Mouse (Mus musculus): ENCODE measurements around the gene Zfp687. TPM values are rescaled to one million over a fixed set of nuclear protein-coding genes. Genes with fewer than 3 reads are reported as not detected.
A peak's percentile ranks its signal among the peaks of the same experiment; 100 is the strongest.

Gene Zfp687
- polyA plus RNA-seq, 1 experiment from 2014 or later: 18.7 TPM

- H3K27me3 ChIP-seq (ENCODE audit: control insufficient read depth, insufficient read depth, low read depth, low read length): no peaks in the 10 kb centered on the region
- 98% methylated on average over 2 of the region's 2 CpGs for WGBS
- H3K4me1 ChIP-seq (ENCODE audit: control insufficient read depth, insufficient read depth, low read length): no peaks in the 10 kb centered on the region
- no peak overlapping the region for H3K4me2 ChIP-seq (ENCODE audit: low read length)
- peaks cover 6% of the 10 kb centered on the region for H3K36me3 ChIP-seq (ENCODE audit: control insufficient read depth, insufficient read depth, low read length)
- no peak for ATAC-seq
- H3K9ac ChIP-seq (ENCODE audit: low read depth, low read length): no peak overlapping the region
- H3K4me3 ChIP-seq (ENCODE audit: low read depth, low read length): no peak overlapping the region
- H3K9me3 ChIP-seq (replicated peaks; ENCODE audit: control insufficient read depth, low read length, poor library complexity, severe bottlenecking): no peaks in the 10 kb centered on the region
- H3K27ac ChIP-seq (ENCODE audit: low read length): no peak overlapping the region
Observed at GRCm38 (mm10) chr3:94985513-94985912, 29.7 kb downstream of the Zfp687 start.

- Histone ChIP-seq H3K9me3 (replicated peaks; ENCODE audit: control insufficient read depth, low read length, poor library complexity, severe bottlenecking) (no peaks in the 10 kb centered on the region), H3K4me1 (ENCODE audit: control insufficient read depth, insufficient read depth, low read length) (no peaks in the 10 kb centered on the region), H3K27me3 (ENCODE audit: control insufficient read depth, insufficient read depth, low read depth, low read length) (no peaks in the 10 kb centered on the region), H3K27ac (ENCODE audit: low read length) (no peak overlapping the region), H3K4me2 (ENCODE audit: low read length) (no peak overlapping the region), H3K9ac (ENCODE audit: low read depth, low read length) (no peak overlapping the region), H3K36me3 (ENCODE audit: control insufficient read depth, insufficient read depth, low read length) (peaks cover 4% of the 10 kb centered on the region; the same call in 1 of the 2 replicates), H3K4me3 (ENCODE audit: low read depth, low read length) (no peak overlapping the region)
- WGBS: 92% methylated on average over 11 of the region's 11 CpGs
- ATAC-seq: no peak
Observed at GRCm38 (mm10) chr3:94984312-94984711, 30.9 kb downstream of the Zfp687 start.

- Histone ChIP-seq H3K9ac (ENCODE audit: low read depth, low read length) (peak within 1 kb of the TSS; percentile 89), H3K4me1 (ENCODE audit: control insufficient read depth, insufficient read depth, low read length) (peaks cover 14% of the 10 kb centered on the region), H3K27me3 (ENCODE audit: control insufficient read depth, insufficient read depth, low read depth, low read length) (no peaks in the 10 kb centered on the region), H3K36me3 (ENCODE audit: control insufficient read depth, insufficient read depth, low read length) (no peaks in the 10 kb centered on the region), H3K27ac (ENCODE audit: low read length) (peak within 1 kb of the TSS; percentile 91), H3K4me2 (ENCODE audit: low read length) (peak within 1 kb of the TSS; percentile 54), H3K4me3 (ENCODE audit: low read depth, low read length) (peak within 1 kb of the TSS; percentile 75), H3K9me3 (replicated peaks; ENCODE audit: control insufficient read depth, low read length, poor library complexity, severe bottlenecking) (no peaks in the 10 kb centered on the region)
- ATAC-seq: peak; percentile 95
- under 1% methylated on average over 52 of the region's 57 CpGs for WGBS
Observed at GRCm38 (mm10) chr3:94974528-94975422, 40.5 kb downstream of the Zfp687 start, which contains the start of gene Pi4kb. Pi4kb (plus strand) TSS chr3:94974731.

GRCm38 (mm10) chr3:94974026-94974527 is 41.2 kb downstream of the Zfp687 start:
- peak; percentile 44 for ATAC-seq
- Histone ChIP-seq H3K27me3 (ENCODE audit: control insufficient read depth, insufficient read depth, low read depth, low read length) (no peaks in the 10 kb centered on the region), H3K9ac (ENCODE audit: low read depth, low read length) (peak overlapping the region; percentile 61), H3K4me2 (ENCODE audit: low read length) (peak overlapping the region; percentile 54), H3K4me3 (ENCODE audit: low read depth, low read length) (peak overlapping the region; percentile 75), H3K9me3 (replicated peaks; ENCODE audit: control insufficient read depth, low read length, poor library complexity, severe bottlenecking) (no peaks in the 10 kb centered on the region), H3K27ac (ENCODE audit: low read length) (0 out of 2 replicates have a peak overlapping the region, but pooled peaks have one; percentile 48), H3K4me1 (ENCODE audit: control insufficient read depth, insufficient read depth, low read length) (peaks cover 14% of the 10 kb centered on the region), H3K36me3 (ENCODE audit: control insufficient read depth, insufficient read depth, low read length) (no peaks in the 10 kb centered on the region)
- WGBS: 14% methylated on average over 9 of the region's 9 CpGs

- H3K9me3 ChIP-seq (replicated peaks; ENCODE audit: control insufficient read depth, low read length, poor library complexity, severe bottlenecking): no peaks in the 10 kb centered on the region
- H3K4me2 ChIP-seq (ENCODE audit: low read length): peak overlapping the region; percentile 54
- H3K27me3 ChIP-seq (ENCODE audit: control insufficient read depth, insufficient read depth, low read depth, low read length): no peaks in the 10 kb centered on the region
- H3K36me3 ChIP-seq (ENCODE audit: control insufficient read depth, insufficient read depth, low read length): no peaks in the 10 kb centered on the region
- H3K9ac ChIP-seq (ENCODE audit: low read depth, low read length): no peak overlapping the region
- no peak overlapping the region for H3K4me3 ChIP-seq (ENCODE audit: low read depth, low read length)
- ATAC-seq: no peak
- H3K4me1 ChIP-seq (ENCODE audit: control insufficient read depth, insufficient read depth, low read length): peaks cover 14% of the 10 kb centered on the region
- H3K27ac ChIP-seq (ENCODE audit: low read length): no peak overlapping the region
- 84% methylated on average over 5 of the region's 5 CpGs for WGBS
Observed at GRCm38 (mm10) chr3:94973620-94974019, 41.6 kb downstream of the Zfp687 start.

GRCm38 (mm10) chr3:94972552-94972951 is 42.7 kb downstream of the Zfp687 start:
- peaks cover 14% of the 10 kb centered on the region for H3K4me1 ChIP-seq (ENCODE audit: control insufficient read depth, insufficient read depth, low read length)
- H3K9me3 ChIP-seq (replicated peaks; ENCODE audit: control insufficient read depth, low read length, poor library complexity, severe bottlenecking): no peaks in the 10 kb centered on the region
- H3K4me2 ChIP-seq (ENCODE audit: low read length): no peak overlapping the region
- H3K36me3 ChIP-seq (ENCODE audit: control insufficient read depth, insufficient read depth, low read length): no peaks in the 10 kb centered on the region
- H3K27me3 ChIP-seq (ENCODE audit: control insufficient read depth, insufficient read depth, low read depth, low read length): no peaks in the 10 kb centered on the region
- ATAC-seq: no peak
- H3K9ac ChIP-seq (ENCODE audit: low read depth, low read length): no peak overlapping the region
- no peak overlapping the region for H3K4me3 ChIP-seq (ENCODE audit: low read depth, low read length)
- no peak overlapping the region for H3K27ac ChIP-seq (ENCODE audit: low read length)
- WGBS: 91% methylated on average over 3 of the region's 3 CpGs

GRCm38 (mm10) chr3:94965878-94966277 is 49.4 kb downstream of the Zfp687 start:
- H3K9ac ChIP-seq (ENCODE audit: low read depth, low read length): no peak overlapping the region
- no peak for ATAC-seq
- H3K9me3 ChIP-seq (replicated peaks; ENCODE audit: control insufficient read depth, low read length, poor library complexity, severe bottlenecking): no peaks in the 10 kb centered on the region
- no peak overlapping the region for H3K4me2 ChIP-seq (ENCODE audit: low read length)
- 75% methylated on average over 1 of the region's 1 CpGs for WGBS
- H3K27me3 ChIP-seq (ENCODE audit: control insufficient read depth, insufficient read depth, low read depth, low read length): no peaks in the 10 kb centered on the region
- H3K4me1 ChIP-seq (ENCODE audit: control insufficient read depth, insufficient read depth, low read length): no peaks in the 10 kb centered on the region
- H3K36me3 ChIP-seq (ENCODE audit: control insufficient read depth, insufficient read depth, low read length): no peaks in the 10 kb centered on the region
- H3K4me3 ChIP-seq (ENCODE audit: low read depth, low read length): no peak overlapping the region
- no peak overlapping the region for H3K27ac ChIP-seq (ENCODE audit: low read length)

GRCm38 (mm10) chr3:94964989-94965388 is 50.3 kb downstream of the Zfp687 start:
- H3K27ac ChIP-seq (ENCODE audit: low read length): no peak overlapping the region
- H3K9ac ChIP-seq (ENCODE audit: low read depth, low read length): no peak overlapping the region
- no peaks in the 10 kb centered on the region for H3K36me3 ChIP-seq (ENCODE audit: control insufficient read depth, insufficient read depth, low read length)
- H3K9me3 ChIP-seq (replicated peaks; ENCODE audit: control insufficient read depth, low read length, poor library complexity, severe bottlenecking): no peaks in the 10 kb centered on the region
- H3K4me3 ChIP-seq (ENCODE audit: low read depth, low read length): no peak overlapping the region
- ATAC-seq: no peak
- H3K4me2 ChIP-seq (ENCODE audit: low read length): no peak overlapping the region
- no peaks in the 10 kb centered on the region for H3K4me1 ChIP-seq (ENCODE audit: control insufficient read depth, insufficient read depth, low read length)
- 97% methylated on average over 1 of the region's 1 CpGs for WGBS
- H3K27me3 ChIP-seq (ENCODE audit: control insufficient read depth, insufficient read depth, low read depth, low read length): no peaks in the 10 kb centered on the region

- H3K36me3 ChIP-seq (ENCODE audit: control insufficient read depth, insufficient read depth, low read length): peaks cover 19% of the 10 kb centered on the region
- ATAC-seq: no peak
- H3K4me3 ChIP-seq (ENCODE audit: low read depth, low read length): no peak overlapping the region
- H3K27me3 ChIP-seq (ENCODE audit: control insufficient read depth, insufficient read depth, low read depth, low read length): no peaks in the 10 kb centered on the region
- H3K27ac ChIP-seq (ENCODE audit: low read length): no peak overlapping the region
- peaks cover 4% of the 10 kb centered on the region; the same call in 1 of the 2 replicates for H3K4me1 ChIP-seq (ENCODE audit: control insufficient read depth, insufficient read depth, low read length)
- no peaks in the 10 kb centered on the region for H3K9me3 ChIP-seq (replicated peaks; ENCODE audit: control insufficient read depth, low read length, poor library complexity, severe bottlenecking)
- H3K4me2 ChIP-seq (ENCODE audit: low read length): no peak overlapping the region
- WGBS: 45% methylated on average over 5 of the region's 5 CpGs
- no peak overlapping the region for H3K9ac ChIP-seq (ENCODE audit: low read depth, low read length)
Observed at GRCm38 (mm10) chr3:94960322-94960721, 54.9 kb downstream of the Zfp687 start.

Data from midbrain, embryonic 16.5 days (tissue).